Mouse (Mus musculus) layer of hippocampus, adult 11-12 months (tissue): ENCODE data around the gene Rtraf.

Experiments used
- DNase-seq: peaks from one replicate; pipeline ENCODE4 v3.0.0; 2022; ENCODE audit warnings: low spot score

Rtraf gene

GRCm38 (mm10) chr14:19800485-19800884 is 23.1 kb downstream of the Rtraf start:
- DNase-seq: no peak

GRCm38 (mm10) chr14:19796541-19797304 is 26.9 kb downstream of the Rtraf start:
- no peak for DNase-seq

- no peak for DNase-seq
Observed at GRCm38 (mm10) chr14:19794881-19795280, 28.7 kb downstream of the Rtraf start.

- DNase-seq: no peak
Observed at GRCm38 (mm10) chr14:19788443-19788842, 35.2 kb downstream of the Rtraf start.

GRCm38 (mm10) chr14:19785797-19786588 is 37.6 kb downstream of the Rtraf start:
- DNase-seq: no peak

GRCm38 (mm10) chr14:19777945-19778344 is 45.7 kb downstream of the Rtraf start:
- no peak for DNase-seq

- no peak for DNase-seq
Observed at GRCm38 (mm10) chr14:19777365-19777764, 46.3 kb downstream of the Rtraf start.

GRCm38 (mm10) chr14:19776890-19777289 is 46.7 kb downstream of the Rtraf start:
- peak; percentile 11 for DNase-seq

GRCm38 (mm10) chr14:19776179-19776578 is 47.4 kb downstream of the Rtraf start:
- no peak for DNase-seq

GRCm38 (mm10) chr14:19775491-19775890 is 48.1 kb downstream of the Rtraf start:
- no peak for DNase-seq

- no peak for DNase-seq
Observed at GRCm38 (mm10) chr14:19774036-19774628, 49.5 kb downstream of the Rtraf start.

GRCm38 (mm10) chr14:19771173-19771572 is 52.5 kb downstream of the Rtraf start:
- DNase-seq: no peak

GRCm38 (mm10) chr14:19769441-19770200 is 54.0 kb downstream of the Rtraf start:
- DNase-seq: no peak

- DNase-seq: no peak
Observed at GRCm38 (mm10) chr14:19768648-19769047, 55.0 kb downstream of the Rtraf start.

- no peak for DNase-seq
Observed at GRCm38 (mm10) chr14:19766380-19766649, 57.3 kb downstream of the Rtraf start.

- DNase-seq: no peak
Observed at GRCm38 (mm10) chr14:19765539-19766379, 57.9 kb downstream of the Rtraf start.

- no peak for DNase-seq
Observed at GRCm38 (mm10) chr14:19764331-19764730, 59.3 kb downstream of the Rtraf start.

GRCm38 (mm10) chr14:19763527-19763926 is 60.1 kb downstream of the Rtraf start:
- no peak for DNase-seq

- DNase-seq: no peak
Observed at GRCm38 (mm10) chr14:19762014-19762413, 61.6 kb downstream of the Rtraf start.
